Comparison of ENCODE assay signal across 1 mouse cellular context in genomic region chr4:133170056-133170524, GRCm38 (mm10).
TF ChIP-seq lines count a peak whose summit lies in the region.

No protein-coding gene starts in this region.

TF ChIP-seq in CH12.LX, 34 proteins besides CTCF, POLR2A, EP300 and RAD21 (continued from another document):
- TF ChIP-seq SIN3A (IDR thresholded peaks at IDR 0.05; ENCODE audit: low read length) (peak; percentile 47; the same call in 1 of the 2 replicates), ELF1 (IDR thresholded peaks at IDR 0.05; ENCODE audit: low read depth, low read length) (no peak), PAX5 (IDR thresholded peaks at IDR 0.05; ENCODE audit: low read length) (no peak), ZKSCAN1 (IDR thresholded peaks at IDR 0.05; ENCODE audit: borderline replicate concordance, low read depth, low read length) (no peak), CHD1 (IDR thresholded peaks at IDR 0.05; ENCODE audit: low read depth, low read length) (peak; percentile 53; the same call in 1 of the 2 replicates)
